ENCODE assay signal across 15 mouse cellular contexts in the genomic region with DNA sequence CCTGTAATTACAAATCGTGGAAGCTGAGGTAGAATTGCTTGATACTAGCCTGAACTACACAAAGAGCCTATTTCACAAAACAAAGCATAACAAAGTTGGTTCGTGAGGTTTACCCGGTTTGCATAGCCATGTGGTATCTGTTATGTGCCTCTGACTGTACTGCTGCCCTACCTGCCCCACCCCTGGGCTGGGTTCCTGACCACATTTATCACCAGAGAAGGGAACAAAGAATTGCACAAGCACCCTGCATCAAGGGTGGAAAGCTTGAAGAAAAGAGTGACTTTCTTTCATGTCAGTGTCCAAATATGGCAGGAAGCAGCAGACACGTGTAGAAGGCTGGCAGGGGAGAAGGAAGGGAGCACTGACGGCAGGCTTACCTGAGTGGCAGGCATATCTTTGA. TPM values are rescaled to one million over a fixed set of nuclear protein-coding genes. Genes with fewer than 3 reads are reported as not detected.
DNase-seq lines count a peak whose midpoint lies in the region; ATAC-seq and TF ChIP-seq lines count a peak whose summit lies in the region.
"Had no signal": no experiment of that assay in that cellular context is flagged by ENCODE, and none has a peak within 500 bp of the region (broad histone marks: within the 10 kb centered on the region; RNA-seq: fewer than 3 reads in every experiment).

No protein-coding gene starts in this region.

- no peak overlapping the region for H3K9ac ChIP-seq in lung, postnatal 0 days (replicated peaks; ENCODE audit: low read depth)
- H3K9ac ChIP-seq: heart, embryonic 13.5 days had no signal

- H3K27me3 ChIP-seq in lung, postnatal 0 days (replicated peaks; ENCODE audit: insufficient read depth, low read length), result no peaks in the 10 kb centered on the region
- H3K27me3 ChIP-seq: heart, embryonic 13.5 days had no signal

- no peak for ATAC-seq in lung, postnatal 0 days

- H3K4me1 ChIP-seq in lung, postnatal 0 days (ENCODE audit: insufficient read depth, low read depth, low read length), result peaks cover 3% of the 10 kb centered on the region; the same call in 1 of the 2 replicates
- H3K4me1 ChIP-seq in bone marrow, adult 2 months (ENCODE audit: control insufficient read depth, insufficient read depth, low read length), result peaks cover 9% of the 10 kb centered on the region
- H3K4me1 ChIP-seq: heart, embryonic 13.5 days had no signal

- TF ChIP-seq CTCF in lung, postnatal 0 days (IDR thresholded peaks at IDR 0.05), result no peak
- TF ChIP-seq CTCF in bone marrow, adult 2 months (IDR thresholded peaks at IDR 0.05; ENCODE audit: control insufficient read depth, insufficient read depth, low read length), result no peak

- no peak overlapping the region for H3K4me3 ChIP-seq in lung, postnatal 0 days (ENCODE audit: low read depth, low read length)
- no peak overlapping the region for H3K4me3 ChIP-seq in bone marrow, adult 2 months (replicated peaks; ENCODE audit: control insufficient read depth, low read depth, low read length)
- H3K4me3 ChIP-seq: erythroblast, embryonic 14.5 days; heart, embryonic 13.5 days had no signal

- no peak overlapping the region for H3K27ac ChIP-seq in lung, postnatal 0 days (ENCODE audit: low read length)
- peak overlapping the region; percentile 77; the same call in 1 of the 2 replicates for H3K27ac ChIP-seq in bone marrow, adult 2 months (ENCODE audit: control insufficient read depth, insufficient read depth, low read depth, low read length, poor library complexity)
- H3K27ac ChIP-seq: heart, embryonic 13.5 days had no signal

- DNase-seq in lung, postnatal 36 days, result peak; percentile 53
- DNase-seq in lung, postnatal 0 days (ENCODE audit: low spot score), result no peak
- peak; percentile 52 to 53 for DNase-seq in monocyte, adult 2 months (ENCODE audit: low read depth in 1 of 2, low spot score in 2 of 2)
- DNase-seq in thymus, postnatal 14 days, result peak; percentile 74
- DNase-seq in layer of hippocampus, postnatal 25 days (ENCODE audit: extremely low spot score in 1 of 2, low spot score in 1 of 2), result no peak
- DNase-seq in kidney, postnatal 14 days, result no peak
- DNase-seq in right cerebral cortex, postnatal 36 days (ENCODE audit: low spot score in 2 of 2), result no peak
- DNase-seq: lung, adult 18-20 months had no signal

- no peak for TF ChIP-seq EP300 in lung, postnatal 0 days (IDR thresholded peaks at IDR 0.05)

- no peaks in the 10 kb centered on the region for H3K9me3 ChIP-seq in lung, postnatal 0 days (ENCODE audit: low read length)
- H3K9me3 ChIP-seq: heart, embryonic 13.5 days had no signal

- WGBS in lung, postnatal 0 days, result 70% methylated on average over 5 of the region's 5 CpGs
- WGBS in bone marrow, adult 2 months, result 21% methylated on average over 5 of the region's 5 CpGs

- no peak for TF ChIP-seq POLR2A in bone marrow, adult 2 months (IDR thresholded peaks at IDR 0.05; ENCODE audit: borderline replicate concordance, control insufficient read depth, low read depth, low read length)

- peaks cover 5% of the 10 kb centered on the region; the same call in 1 of the 2 replicates for H3K36me3 ChIP-seq in lung, postnatal 0 days (ENCODE audit: insufficient read depth, low read length)

- no peak overlapping the region for H3K4me2 ChIP-seq in lung, postnatal 0 days (replicated peaks; ENCODE audit: low read depth, low read length)
- H3K4me2 ChIP-seq: heart, embryonic 13.5 days had no signal

RNA-seq across cellular contexts. Expression of gene Limd2, which starts 6.8 kb away (rescaled TPM):
- polyA plus RNA-seq in lung, postnatal 0 days (2015; fragmentation: Nextera tagmentation; extraction: Ambion mirVana), result 225 and 226 TPM in 2 replicates
- polyA plus RNA-seq in bone marrow, adult 2 months (2011; ENCODE audit: insufficient read depth, insufficient read length, low replicate concordance, missing spikeins), result 45.8 and 98.2 TPM in 2 replicates
- total RNA-seq in layer of hippocampus, postnatal 25 days (2021), result 100 to 1,000 TPM; 149 to 156 TPM

RNA-seq across cellular contexts. Expression of gene Gm10840, which starts 6.8 kb away (rescaled TPM):
- not detected in 2 replicates for polyA plus RNA-seq in lung, postnatal 0 days (2015; fragmentation: Nextera tagmentation; extraction: Ambion mirVana)
- polyA plus RNA-seq in bone marrow, adult 2 months (2011; ENCODE audit: insufficient read depth, insufficient read length, low replicate concordance, missing spikeins), result not detected in 2 replicates
- total RNA-seq in layer of hippocampus, postnatal 25 days (2021), result not detected
- total RNA-seq: left cerebral cortex, postnatal 25 days; midbrain, postnatal 0 days had no signal
- polyA plus RNA-seq: erythroblast, embryonic 14.5 days; heart, embryonic 13.5 days; intestine, embryonic 14.5 days; midbrain, postnatal 0 days; stomach, embryonic 14.5 days had no signal

RNA-seq across cellular contexts. Expression of gene Strada, which starts 34.5 kb away (rescaled TPM):
- 14.9 and 15.4 TPM in 2 replicates for polyA plus RNA-seq in lung, postnatal 0 days (2015; fragmentation: Nextera tagmentation; extraction: Ambion mirVana)
- 9.2 and 21.7 TPM in 2 replicates for polyA plus RNA-seq in bone marrow, adult 2 months (2011; ENCODE audit: insufficient read depth, insufficient read length, low replicate concordance, missing spikeins)
- 10 to 100 TPM; 27.1 to 33.4 TPM for total RNA-seq in layer of hippocampus, postnatal 25 days (2021)

RNA-seq across cellular contexts. Expression of gene Ccdc47, which starts 48.7 kb away (rescaled TPM):
- 67.7 and 71.1 TPM in 2 replicates for polyA plus RNA-seq in lung, postnatal 0 days (2015; fragmentation: Nextera tagmentation; extraction: Ambion mirVana)
- polyA plus RNA-seq in bone marrow, adult 2 months (2011; ENCODE audit: insufficient read depth, insufficient read length, low replicate concordance, missing spikeins), result 24.4 and 27.9 TPM in 2 replicates
- 10 to 100 TPM; 84.9 to 93.9 TPM for total RNA-seq in layer of hippocampus, postnatal 25 days (2021)

RNA-seq across cellular contexts. Expression of gene Ddx42, which starts 49.3 kb away (rescaled TPM):
- polyA plus RNA-seq in lung, postnatal 0 days (2015; fragmentation: Nextera tagmentation; extraction: Ambion mirVana), result 35.3 and 38.4 TPM in 2 replicates
- polyA plus RNA-seq in bone marrow, adult 2 months (2011; ENCODE audit: insufficient read depth, insufficient read length, low replicate concordance, missing spikeins), result 20.2 and 33.5 TPM in 2 replicates
- total RNA-seq in layer of hippocampus, postnatal 25 days (2021), result 10 to 100 TPM; 64.5 to 74.1 TPM

Comparison
In these comparisons a context has a peak if more than half of its experiments do, and no peak if none do; other contexts are left out.
1. DNase-seq: peak in lung, postnatal 36 days (single experiment), monocyte, adult 2 months (2 of 2) and thymus, postnatal 14 days (single experiment); none in lung, postnatal 0 days (single experiment), layer of hippocampus, postnatal 25 days (0 of 2), kidney, postnatal 14 days (single experiment) and right cerebral cortex, postnatal 36 days (0 of 2).